Mouse (Mus musculus) lung, embryonic 14.5 days (tissue): Measurements from ENCODE around the gene Serpinc1. TPM values are rescaled to one million over a fixed set of nuclear protein-coding genes. Genes with fewer than 3 reads are reported as not detected.
"Not testable (repeated sequence)": the region's sequence is repeated elsewhere in the genome, so short reads cannot be mapped to it uniquely, and the experiment has no call there.

Experiments
- ATAC-seq: fragments of 200-750 bp; cut with Nextera tagmentation; 2 replicates; pipeline ENCODE4 v1.8.0; 2017; ENCODE audit warnings: mild to moderate bottlenecking, moderate TSS enrichment, moderate library complexity; ENCODE audit not compliant: insufficient read depth
- DNase-seq: peaks from one replicate; pipeline ENCODE4 v3.0.0-alpha.2; 2015
- H3K27ac ChIP-seq: fragments of 300-500 bp; sonication (generic); 2 replicates; pipeline ENCODE4 v1.5.1; 2014; ENCODE audit warnings: low read depth, mild to moderate bottlenecking, moderate library complexity
- H3K27me3 ChIP-seq: fragments of 300-500 bp; sonication (generic); 2 replicates; pipeline ENCODE4 v1.6.1; 2014; ENCODE audit warnings: low read length, control low read depth; ENCODE audit not compliant: insufficient read depth
- H3K36me3 ChIP-seq: fragments of 300-500 bp; sonication (generic); 2 replicates; pipeline ENCODE4 v1.6.1; 2014; ENCODE audit warnings: control low read depth; ENCODE audit not compliant: insufficient read depth
- H3K4me1 ChIP-seq: fragments of 300-500 bp; sonication (generic); 2 replicates; pipeline ENCODE4 v1.6.1; 2014; ENCODE audit warnings: antibody characterized with exemption, control low read depth; ENCODE audit not compliant: insufficient read depth
- H3K4me2 ChIP-seq: fragments of 300-500 bp; sonication (generic); 2 replicates; pipeline ENCODE4 v1.6.1; 2014; ENCODE audit warnings: mild to moderate bottlenecking
- H3K4me3 ChIP-seq: fragments of 300-500 bp; sonication (generic); 2 replicates; pipeline ENCODE4 v1.5.1; 2014; ENCODE audit warnings: low read depth, low read length
- H3K9ac ChIP-seq: fragments of 300-500 bp; sonication (generic); 2 replicates; pipeline ENCODE4 v1.6.1; 2014
- H3K9me3 ChIP-seq: fragments of 300-500 bp; sonication (generic); 2 replicates; pipeline ENCODE4 v1.6.1; 2016; ENCODE audit warnings: low read depth, low read length, control low read depth
- CTCF ChIP-seq: IDR thresholded peaks from 2 replicates; pipeline ENCODE4 v1.5.1; 2016; ENCODE audit warnings: antibody characterized with exemption, low read depth
- WGBS: fragments of 180-500 bp; shearing (Covaris S2); extraction: QIAGEN DNeasy Blood & Tissue Kit; methylation state at CpG from one replicate; pipeline ENCODE4 v1.1.7; 2014; 5-methylcytosine and 5-hydroxymethylcytosine counted together
- polyA plus RNA-seq: library from polyadenylated mRNA; unstranded; fragments of >200 nt; fragmentation: Nextera tagmentation; extraction: Ambion mirVana; gene quantifications from 2 replicates; pipeline ENCODE4 v1.2.1, GENCODE M21; 2014

Gene Serpinc1
- polyA plus RNA-seq, 1 experiment from 2014 or later: 1.3 TPM

- DNase-seq (no peak), ATAC-seq (no peak)
- WGBS: 61% methylated on average over 5 of the region's 5 CpGs
- no peak overlapping the region for H3K4me3 ChIP-seq
- H3K9me3 ChIP-seq: no peaks in the 10 kb centered on the region
- no peak for TF ChIP-seq CTCF
- no peak overlapping the region for H3K27ac ChIP-seq
- no peaks in the 10 kb centered on the region for H3K27me3 ChIP-seq
- H3K9ac ChIP-seq: no peak overlapping the region
- no peak overlapping the region for H3K4me2 ChIP-seq
- H3K36me3 ChIP-seq: no peaks in the 10 kb centered on the region
- H3K4me1 ChIP-seq: no peaks in the 10 kb centered on the region
Measured at GRCm38 (mm10) chr1:160980021-160980420, 1.6 kb downstream of the Serpinc1 start.

DNA sequence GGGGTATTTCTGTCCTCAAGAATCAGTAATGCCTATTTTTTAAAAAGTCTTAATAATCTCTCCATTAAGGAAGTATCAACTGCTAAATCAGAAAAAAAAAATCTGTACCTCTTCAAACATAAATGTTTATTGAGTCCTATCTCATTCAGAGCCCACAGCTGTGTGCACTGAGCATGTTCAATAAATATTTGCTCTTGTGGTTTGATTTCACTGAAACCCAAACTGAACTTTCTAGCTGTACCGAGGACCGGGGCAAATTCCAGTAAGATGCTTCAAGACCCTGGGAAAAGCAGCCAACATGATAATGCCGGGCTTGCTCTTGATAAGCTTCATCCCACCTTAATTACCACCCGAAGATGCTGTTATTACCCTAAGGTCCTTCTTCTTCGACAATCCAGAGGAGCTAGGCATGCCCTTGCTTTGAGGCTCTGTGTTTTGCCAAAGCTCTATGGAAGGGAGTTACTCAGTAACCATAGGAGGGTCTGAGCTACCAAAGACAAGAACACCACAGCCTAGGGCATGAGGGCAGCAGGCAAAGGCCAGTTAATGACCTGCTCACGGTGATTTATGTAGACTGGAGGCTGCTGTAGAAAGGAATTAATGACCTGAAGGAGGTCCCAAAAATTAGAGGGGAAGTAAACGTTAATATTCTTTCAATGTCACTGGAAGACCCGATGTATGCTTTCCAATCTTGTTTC, 2.3 kb downstream of the Serpinc1 start:
- Histone ChIP-seq H3K9ac (no peak overlapping the region), H3K4me3 (no peak overlapping the region), H3K4me2 (no peak overlapping the region), H3K9me3 (no peaks in the 10 kb centered on the region), H3K4me1 (no peaks in the 10 kb centered on the region), H3K36me3 (no peaks in the 10 kb centered on the region), H3K27me3 (no peaks in the 10 kb centered on the region), H3K27ac (no peak overlapping the region)
- no peak for TF ChIP-seq CTCF
- no peak for ATAC-seq
- WGBS: 53% methylated on average over 8 of the region's 8 CpGs
- no peak for DNase-seq

- no peak overlapping the region for H3K9ac ChIP-seq
- no peaks in the 10 kb centered on the region for H3K9me3 ChIP-seq
- DNase-seq (no peak), ATAC-seq (no peak)
- H3K27me3 ChIP-seq: no peaks in the 10 kb centered on the region
- no peaks in the 10 kb centered on the region for H3K4me1 ChIP-seq
- no peak for TF ChIP-seq CTCF
- H3K4me3 ChIP-seq: no peak overlapping the region
- H3K36me3 ChIP-seq: no peaks in the 10 kb centered on the region
- H3K4me2 ChIP-seq: no peak overlapping the region
- 77% methylated on average over 4 of the region's 4 CpGs for WGBS
- H3K27ac ChIP-seq: no peak overlapping the region
Measured at GRCm38 (mm10) chr1:160981337-160981736, 3.0 kb downstream of the Serpinc1 start.

- Histone ChIP-seq H3K27ac (no peak overlapping the region), H3K27me3 (no peaks in the 10 kb centered on the region), H3K9me3 (no peaks in the 10 kb centered on the region), H3K36me3 (no peaks in the 10 kb centered on the region), H3K4me2 (no peak overlapping the region), H3K4me1 (no peaks in the 10 kb centered on the region), H3K4me3 (no peak overlapping the region), H3K9ac (no peak overlapping the region)
- ATAC-seq (peak; percentile 35), DNase-seq (peak; percentile 67)
- 45% methylated on average over 3 of the region's 3 CpGs for WGBS
- no peak for TF ChIP-seq CTCF
Measured at GRCm38 (mm10) chr1:160982887-160983286, 4.5 kb downstream of the Serpinc1 start.

DNA sequence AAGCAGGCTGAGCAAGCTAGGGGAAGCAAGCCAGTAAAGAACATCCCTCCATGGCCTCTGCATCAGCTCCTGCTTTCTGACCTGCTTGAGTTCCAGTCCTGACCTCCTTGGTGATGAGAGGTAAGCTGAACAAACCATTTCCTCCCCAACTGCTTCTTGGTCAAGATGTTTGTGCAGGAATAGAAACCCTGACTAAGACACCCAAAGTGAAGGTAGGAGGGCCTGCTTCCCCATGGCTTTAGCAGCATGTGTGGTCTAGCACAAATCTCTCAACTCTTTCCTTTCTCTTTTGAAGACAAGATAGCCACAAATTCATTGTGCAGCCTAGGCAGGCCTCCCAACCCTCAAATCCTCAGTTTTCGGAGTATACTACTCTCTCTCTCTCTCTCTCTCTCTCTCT, 6.3 kb downstream of the Serpinc1 start:
- not testable (repeated sequence) for DNase-seq, H3K4me1 ChIP-seq, H3K4me2 ChIP-seq, H3K27me3 ChIP-seq, H3K4me3 ChIP-seq, H3K9me3 ChIP-seq, H3K27ac ChIP-seq, H3K9ac ChIP-seq, ATAC-seq, H3K36me3 ChIP-seq
- WGBS: 75% methylated on average over 1 of the region's 1 CpGs

DNA sequence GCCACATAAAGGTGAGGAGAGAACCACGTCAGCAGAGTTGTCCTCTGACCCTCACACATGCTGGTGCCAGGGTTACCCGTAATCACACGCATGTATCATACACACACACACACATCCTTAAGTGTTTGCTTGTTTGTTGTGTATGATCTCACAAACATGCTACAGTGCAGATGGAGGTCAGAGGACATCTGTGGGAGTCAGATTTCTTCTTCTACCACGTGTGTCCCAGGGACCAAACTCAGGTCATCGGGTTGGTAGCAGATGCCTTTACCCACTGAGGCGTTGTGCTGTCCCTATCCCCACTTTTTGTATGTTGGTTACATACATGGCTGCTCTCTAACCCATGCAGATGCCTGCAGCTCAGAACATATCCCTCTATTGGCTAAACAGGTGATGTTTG, 7.1 kb downstream of the Serpinc1 start:
- WGBS: 77% methylated on average over 6 of the region's 6 CpGs
- Histone ChIP-seq H3K36me3 (no peaks in the 10 kb centered on the region), H3K27ac (no peak overlapping the region), H3K4me3 (no peak overlapping the region), H3K4me2 (no peak overlapping the region), H3K4me1 (no peaks in the 10 kb centered on the region), H3K9me3 (no peaks in the 10 kb centered on the region), H3K27me3 (no peaks in the 10 kb centered on the region), H3K9ac (no peak overlapping the region)
- no peak for TF ChIP-seq CTCF
- DNase-seq (no peak), ATAC-seq (no peak)

GRCm38 (mm10) chr1:160986881-160987635, 8.7 kb downstream of the Serpinc1 start:
- Histone ChIP-seq H3K9me3 (no peaks in the 10 kb centered on the region), H3K9ac (no peak overlapping the region), H3K36me3 (no peaks in the 10 kb centered on the region), H3K4me3 (no peak overlapping the region), H3K27me3 (no peaks in the 10 kb centered on the region), H3K27ac (no peak overlapping the region), H3K4me1 (no peaks in the 10 kb centered on the region), H3K4me2 (no peak overlapping the region)
- no peak for TF ChIP-seq CTCF
- no peak for DNase-seq
- 67% methylated on average over 17 of the region's 17 CpGs for WGBS
- no peak for ATAC-seq
